Mouse (Mus musculus): Measurements from ENCODE around the gene Akap11.

GRCm38 (mm10) chr14:78492602-78493001 lies 44.0 kb downstream of the Akap11 start:
- TF ChIP-seq CTCF (IDR thresholded peaks at IDR 0.05; ENCODE audit: low read depth, low read length) (no peak), POLR2A (IDR thresholded peaks at IDR 0.05; ENCODE audit: extremely low read depth, insufficient read depth, low read length) (no peak)
